Mouse (Mus musculus) c-Kit-positive CD71-positive TER-119-negative erythroid progenitor cells, embryonic 14.5 days (primary cell): ENCODE measurements around the gene Ppox.
"Not testable (repeated sequence)": the region's sequence is repeated elsewhere in the genome, so short reads cannot be mapped to it uniquely, and the experiment has no call there.

Experiments
- DNase-seq: peaks from one replicate; pipeline ENCODE4 v3.0.0-alpha.2; 2013; ENCODE audit warnings: low read depth

The Ppox gene

DNA sequence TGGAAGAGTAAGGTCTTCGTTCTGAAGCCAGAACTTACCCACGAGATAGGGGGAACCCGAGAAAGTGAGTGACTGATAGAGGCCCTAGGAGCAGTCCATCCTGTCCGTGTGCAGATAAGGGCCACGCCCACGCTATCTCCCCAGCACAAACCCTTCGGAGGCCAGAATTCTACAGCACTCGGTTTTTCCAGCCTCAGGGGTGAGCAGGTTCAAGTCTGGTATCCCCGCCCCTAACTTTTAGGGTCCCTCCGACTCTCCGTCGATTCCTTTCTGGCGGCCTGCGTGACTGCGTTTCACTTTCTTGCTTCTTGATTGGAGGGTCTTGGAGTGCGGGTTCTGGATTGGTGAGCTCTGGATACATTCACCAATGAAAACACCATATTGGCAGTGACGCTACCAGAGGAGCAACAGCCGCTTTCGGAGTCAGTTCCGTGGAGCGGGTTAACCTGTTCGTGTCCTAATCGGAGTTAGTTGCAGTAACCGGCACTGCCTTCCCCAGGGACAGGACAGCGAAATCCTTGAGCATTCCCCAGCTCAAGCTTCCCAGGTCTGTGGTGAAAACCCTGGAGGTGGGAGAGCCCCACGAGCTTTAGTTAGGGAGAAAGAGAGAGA is at the start of gene Ppox:
TSS of gene Ppox (minus strand) at position 271 of the 612 bp plus-strand sequence.
- DNase-seq = peak; percentile 99

GRCm38 (mm10) chr1:171330216-171330560 is 49.2 kb upstream of the Ppox start:
- no peak for DNase-seq

DNA sequence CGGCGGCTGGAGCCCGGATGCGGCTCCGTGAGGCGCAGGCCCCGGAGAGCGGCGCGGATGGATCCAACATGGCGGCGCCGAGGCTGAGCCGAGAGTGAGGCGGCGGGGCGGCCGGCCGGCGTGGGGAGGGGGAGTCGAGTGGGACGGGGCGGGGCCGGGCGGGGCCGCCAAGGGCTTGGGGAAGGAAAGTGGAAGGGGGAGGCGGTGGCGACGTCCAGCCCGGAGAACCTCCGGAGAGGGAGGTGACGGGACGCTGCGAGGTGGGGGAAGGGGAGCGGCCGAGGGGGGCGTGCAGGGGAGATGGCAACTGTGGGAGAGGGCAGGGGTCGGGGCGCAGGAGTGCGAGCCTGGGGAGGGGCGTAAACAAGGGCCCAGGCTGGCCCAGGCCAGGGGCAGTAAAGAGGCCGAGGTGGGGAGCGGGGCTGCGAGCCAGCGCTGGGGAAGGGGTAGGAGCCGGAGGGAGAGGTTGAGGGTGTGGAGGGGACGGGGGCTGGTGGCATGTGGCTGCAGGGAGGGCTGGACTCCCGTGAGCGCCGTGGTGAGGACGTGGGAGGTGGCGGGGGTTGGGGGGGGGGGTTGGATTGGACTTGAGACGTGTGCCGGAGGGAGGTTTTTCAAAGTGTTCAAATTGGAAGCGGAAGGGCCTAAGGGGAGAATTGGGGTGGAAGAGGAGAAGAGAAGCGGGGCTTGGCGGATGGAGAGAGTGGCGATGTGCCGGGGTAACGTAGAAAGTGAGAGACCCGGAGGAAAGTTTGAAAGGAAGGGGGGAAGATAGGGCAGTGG is 48.6 kb upstream of the Ppox start:
- DNase-seq = no peak

DNA sequence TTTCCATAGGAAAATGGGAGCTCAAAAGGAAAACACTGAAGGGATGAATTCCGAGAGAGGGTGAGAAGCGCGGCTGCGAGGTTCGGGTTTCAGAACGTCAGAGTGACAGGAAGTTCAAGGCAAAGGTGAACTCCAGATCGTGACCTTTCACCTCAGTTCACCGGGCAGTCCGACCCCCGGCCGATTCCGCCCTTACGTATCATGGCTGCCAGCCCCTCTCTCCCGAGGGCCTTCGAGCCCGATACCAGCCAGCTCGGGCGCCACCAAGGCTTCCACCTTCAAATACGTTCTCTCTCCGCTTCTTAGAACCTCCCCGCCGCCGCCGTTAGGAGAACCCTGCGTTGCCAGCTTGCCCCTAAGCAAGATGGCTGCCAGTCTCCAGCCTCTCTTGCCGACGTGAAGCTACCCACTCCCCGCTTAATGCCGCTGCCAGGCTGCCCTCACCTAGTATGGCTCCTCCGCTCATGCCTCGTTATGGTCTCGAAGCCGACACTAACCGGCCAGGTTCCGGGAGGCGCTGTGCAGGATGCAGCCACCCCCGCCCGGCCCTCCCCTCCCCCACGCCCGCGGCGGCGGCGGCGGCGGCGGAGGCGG is 48.0 kb upstream of the Ppox start, which contains the start of gene Dedd:
TSS of gene Dedd (plus strand) at position 307 of the 594 bp plus-strand sequence.
- peak; percentile 76 for DNase-seq

- no peak for DNase-seq
Measured at GRCm38 (mm10) chr1:171328244-171328643, 47.3 kb upstream of the Ppox start.

GRCm38 (mm10) chr1:171326588-171326987 is 45.6 kb upstream of the Ppox start:
- not testable (repeated sequence) for DNase-seq

GRCm38 (mm10) chr1:171325571-171325970 is 44.6 kb upstream of the Ppox start:
- no peak for DNase-seq

- DNase-seq = no peak
Measured at GRCm38 (mm10) chr1:171322012-171322411, 41.0 kb upstream of the Ppox start.

- no peak for DNase-seq
Measured at GRCm38 (mm10) chr1:171321415-171321814, 40.4 kb upstream of the Ppox start.

- no peak for DNase-seq
Measured at GRCm38 (mm10) chr1:171320151-171320550, 39.2 kb upstream of the Ppox start.

GRCm38 (mm10) chr1:171319748-171320147 is 38.8 kb upstream of the Ppox start:
- no peak for DNase-seq

- no peak for DNase-seq
Measured at GRCm38 (mm10) chr1:171309321-171309720, 28.3 kb upstream of the Ppox start.

- DNase-seq = not testable (repeated sequence)
Measured at GRCm38 (mm10) chr1:171306157-171306556, 25.2 kb upstream of the Ppox start.

GRCm38 (mm10) chr1:171298226-171298625 is 17.2 kb upstream of the Ppox start:
- no peak for DNase-seq

DNA sequence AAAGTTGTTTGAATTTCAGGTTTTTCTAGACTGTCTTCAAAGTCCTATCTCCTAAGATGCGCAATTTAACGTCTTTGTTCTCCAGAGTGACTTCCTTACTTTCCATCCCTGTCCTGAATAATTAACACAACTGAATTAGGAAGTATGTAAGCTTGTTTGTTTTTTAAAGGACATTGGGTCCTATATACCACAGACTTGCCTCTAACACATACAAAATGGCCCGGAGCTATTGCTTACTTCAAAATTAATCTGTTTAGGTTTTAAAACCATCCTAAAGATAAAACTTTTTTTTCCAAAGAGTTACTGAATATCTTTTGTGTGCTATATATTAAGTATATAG is 14.0 kb upstream of the Ppox start:
- no peak for DNase-seq

DNA sequence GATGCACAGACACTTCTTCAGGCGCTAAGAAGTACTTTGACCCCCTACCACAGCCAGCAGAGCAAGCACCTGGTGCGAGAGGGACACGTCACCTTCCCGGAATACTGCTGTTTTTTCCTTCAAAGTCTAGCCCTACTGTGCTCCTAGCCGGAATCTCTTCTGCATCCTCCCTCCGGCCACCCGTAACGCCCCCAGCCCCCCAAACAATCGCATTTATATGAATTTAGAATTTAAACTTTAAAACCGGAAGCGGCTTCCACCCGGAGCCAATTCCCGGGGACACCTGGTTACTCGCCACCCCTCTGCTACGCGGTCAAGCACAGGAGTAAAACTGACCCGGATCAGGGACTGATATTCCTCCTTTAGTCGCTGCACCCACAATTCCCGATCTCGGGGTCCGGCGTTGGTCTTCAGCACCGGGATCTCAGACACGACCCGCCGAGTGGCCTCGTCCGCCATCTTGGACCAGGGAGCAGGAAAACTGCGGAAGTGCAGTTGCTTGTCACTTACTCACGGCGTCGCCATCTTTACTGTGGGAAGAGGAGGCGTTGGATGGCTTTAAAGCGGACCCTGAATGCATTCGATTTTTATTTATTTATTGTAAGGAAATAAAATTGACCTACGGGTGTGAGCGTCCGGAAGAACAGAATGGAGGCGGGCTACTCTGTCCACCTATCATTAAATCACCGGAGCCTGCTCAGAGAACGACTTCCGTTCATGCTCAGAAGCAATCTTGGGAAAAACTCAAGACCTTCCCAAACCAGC is 13.5 kb upstream of the Ppox start, which contains the start of gene Ufc1:
TSS of gene Ufc1 (minus strand) at position 727 of the 765 bp plus-strand sequence.
- no peak for DNase-seq

- no peak for DNase-seq
Measured at GRCm38 (mm10) chr1:171293906-171294297, 12.9 kb upstream of the Ppox start.

GRCm38 (mm10) chr1:171293351-171293750 is 12.4 kb upstream of the Ppox start:
- DNase-seq = no peak

- no peak for DNase-seq
Measured at GRCm38 (mm10) chr1:171288328-171288727, 7.3 kb upstream of the Ppox start.

- DNase-seq = peak; percentile 87
Measured at GRCm38 (mm10) chr1:171287136-171288081, 6.4 kb upstream of the Ppox start, which contains the start of gene Usp21. TSS of gene Usp21 (minus strand) at chr1:171287991.

DNA sequence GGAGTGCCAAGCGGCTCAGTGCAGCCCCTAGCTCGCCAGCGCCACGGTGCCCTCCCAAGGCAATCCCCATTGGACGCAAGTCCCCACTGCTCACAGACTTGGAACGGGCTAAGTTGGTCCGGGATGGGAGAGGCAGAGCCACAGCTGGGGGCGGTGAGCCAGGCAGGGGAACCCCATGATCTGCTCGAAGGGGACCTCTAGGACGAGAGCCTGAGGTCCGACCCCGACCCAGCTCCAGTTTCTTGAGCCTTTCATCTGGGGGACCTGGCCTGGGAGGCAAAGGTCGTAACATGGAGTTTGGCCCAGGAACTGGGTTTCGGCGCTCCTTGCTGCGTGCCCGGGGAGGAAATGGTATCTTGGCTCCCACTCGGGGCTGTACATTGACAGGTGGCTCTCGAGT is 5.5 kb upstream of the Ppox start:
- DNase-seq = no peak
